Mouse (Mus musculus): Measurements from ENCODE around the gene Zbed3. TPM values are rescaled to one million over a fixed set of nuclear protein-coding genes. Genes with fewer than 3 reads are reported as not detected.

Zbed3 gene
- total and polyA plus RNA-seq, 3 experiments = 14.6 to 21.0 (median 15.4) TPM

GRCm38 (mm10) chr13:95326611-95327344 is 3.4 kb downstream of the Zbed3 start:
- H3K4me3 ChIP-seq = peak overlapping the region; percentile 89
- no peaks in the 10 kb centered on the region for H3K27me3 ChIP-seq (ENCODE audit: control insufficient read depth, insufficient read depth, low read length)
- peak overlapping the region; percentile 45 for H3K9ac ChIP-seq (ENCODE audit: low read depth, low read length)
- TF ChIP-seq EP300 (IDR thresholded peaks at IDR 0.05; ENCODE audit: insufficient read depth, low read depth, low read length) = no peak
- TF ChIP-seq POLR2A (IDR thresholded peaks at IDR 0.05; ENCODE audit: insufficient read depth, low read depth, low read length) = no peak
- no peak for TF ChIP-seq CTCF (IDR thresholded peaks at IDR 0.05)
- H3K27ac ChIP-seq = no peak overlapping the region; the same call in 1 of the 2 replicates
- intact Hi-C loops (cut with DNase I) = no loop called here
- no peaks in the 10 kb centered on the region for H3K36me3 ChIP-seq (ENCODE audit: control insufficient read depth, insufficient read depth, low read length)
- WGBS = 29% methylated on average over 21 of the region's 21 CpGs
- H3K79me2 ChIP-seq (replicated peaks; ENCODE audit: control insufficient read depth, insufficient read depth, low read length) = peaks cover 3% of the 10 kb centered on the region
- H3K4me1 ChIP-seq (ENCODE audit: control insufficient read depth, insufficient read depth, low read length) = peaks cover 4% of the 10 kb centered on the region
- DNase-seq = no peak

GRCm38 (mm10) chr13:95327345-95327741 is 3.9 kb downstream of the Zbed3 start:
- intact Hi-C loops (cut with DNase I) = no loop called here
- H3K27ac ChIP-seq = no peak overlapping the region; the same call in 1 of the 2 replicates
- no peaks in the 10 kb centered on the region for H3K27me3 ChIP-seq (ENCODE audit: control insufficient read depth, insufficient read depth, low read length)
- H3K36me3 ChIP-seq (ENCODE audit: control insufficient read depth, insufficient read depth, low read length) = no peaks in the 10 kb centered on the region
- no peak for DNase-seq
- 0 out of 2 replicates have a peak overlapping the region, but pooled peaks have one; percentile 10 for H3K4me3 ChIP-seq
- TF ChIP-seq EP300 (IDR thresholded peaks at IDR 0.05; ENCODE audit: insufficient read depth, low read depth, low read length) = no peak
- no peak for TF ChIP-seq CTCF (IDR thresholded peaks at IDR 0.05)
- no peak for TF ChIP-seq POLR2A (IDR thresholded peaks at IDR 0.05; ENCODE audit: insufficient read depth, low read depth, low read length)
- 20% methylated on average over 5 of the region's 5 CpGs for WGBS
- H3K9ac ChIP-seq (ENCODE audit: low read depth, low read length) = peak overlapping the region; percentile 1
- peaks cover 8% of the 10 kb centered on the region for H3K79me2 ChIP-seq (replicated peaks; ENCODE audit: control insufficient read depth, insufficient read depth, low read length)
- H3K4me1 ChIP-seq (ENCODE audit: control insufficient read depth, insufficient read depth, low read length) = peaks cover 5% of the 10 kb centered on the region

GRCm38 (mm10) chr13:95328767-95329166 is 5.4 kb downstream of the Zbed3 start:
- DNase-seq = no peak
- H3K4me3 ChIP-seq = no peak overlapping the region
- WGBS = 78% methylated on average over 11 of the region's 11 CpGs
- TF ChIP-seq EP300 (IDR thresholded peaks at IDR 0.05; ENCODE audit: insufficient read depth, low read depth, low read length) (no peak), CTCF (IDR thresholded peaks at IDR 0.05) (no peak), POLR2A (IDR thresholded peaks at IDR 0.05; ENCODE audit: insufficient read depth, low read depth, low read length) (no peak)
- H3K79me2 ChIP-seq (replicated peaks; ENCODE audit: control insufficient read depth, insufficient read depth, low read length) = peaks cover 8% of the 10 kb centered on the region
- H3K9ac ChIP-seq (ENCODE audit: low read depth, low read length) = no peak overlapping the region
- no peaks in the 10 kb centered on the region for H3K27me3 ChIP-seq (ENCODE audit: control insufficient read depth, insufficient read depth, low read length)
- no peak overlapping the region for H3K27ac ChIP-seq
- H3K36me3 ChIP-seq (ENCODE audit: control insufficient read depth, insufficient read depth, low read length) = no peaks in the 10 kb centered on the region
- H3K4me1 ChIP-seq (ENCODE audit: control insufficient read depth, insufficient read depth, low read length) = peaks cover 5% of the 10 kb centered on the region
- intact Hi-C loops (cut with DNase I) = no loop called here

GRCm38 (mm10) chr13:95330507-95330906 is 7.1 kb downstream of the Zbed3 start:
- H3K27ac ChIP-seq = no peak overlapping the region
- H3K27me3 ChIP-seq (ENCODE audit: control insufficient read depth, insufficient read depth, low read length) = no peaks in the 10 kb centered on the region
- intact Hi-C loops (cut with DNase I) = no loop called here
- WGBS = 66% methylated on average over 11 of the region's 11 CpGs
- no peak overlapping the region for H3K4me3 ChIP-seq
- H3K4me1 ChIP-seq (ENCODE audit: control insufficient read depth, insufficient read depth, low read length) = peaks cover 5% of the 10 kb centered on the region
- H3K79me2 ChIP-seq (replicated peaks; ENCODE audit: control insufficient read depth, insufficient read depth, low read length) = peaks cover 6% of the 10 kb centered on the region; the same call in 1 of the 2 replicates
- no peaks in the 10 kb centered on the region for H3K36me3 ChIP-seq (ENCODE audit: control insufficient read depth, insufficient read depth, low read length)
- TF ChIP-seq CTCF (IDR thresholded peaks at IDR 0.05) = no peak
- no peak for TF ChIP-seq POLR2A (IDR thresholded peaks at IDR 0.05; ENCODE audit: insufficient read depth, low read depth, low read length)
- no peak for TF ChIP-seq EP300 (IDR thresholded peaks at IDR 0.05; ENCODE audit: insufficient read depth, low read depth, low read length)
- no peak overlapping the region for H3K9ac ChIP-seq (ENCODE audit: low read depth, low read length)
- no peak for DNase-seq

- no peak for DNase-seq
- TF ChIP-seq EP300 (IDR thresholded peaks at IDR 0.05; ENCODE audit: insufficient read depth, low read depth, low read length) (no peak), POLR2A (IDR thresholded peaks at IDR 0.05; ENCODE audit: insufficient read depth, low read depth, low read length) (no peak), CTCF (IDR thresholded peaks at IDR 0.05) (no peak)
- Histone ChIP-seq H3K4me1 (ENCODE audit: control insufficient read depth, insufficient read depth, low read length) (peaks cover 2% of the 10 kb centered on the region), H3K36me3 (ENCODE audit: control insufficient read depth, insufficient read depth, low read length) (no peaks in the 10 kb centered on the region), H3K27me3 (ENCODE audit: control insufficient read depth, insufficient read depth, low read length) (no peaks in the 10 kb centered on the region), H3K79me2 (replicated peaks; ENCODE audit: control insufficient read depth, insufficient read depth, low read length) (peaks cover 9% of the 10 kb centered on the region), H3K27ac (no peak overlapping the region), H3K4me3 (no peak overlapping the region), H3K9ac (ENCODE audit: low read depth, low read length) (no peak overlapping the region)
- intact Hi-C loops (cut with DNase I) = no loop called here
- 74% methylated on average over 11 of the region's 11 CpGs for WGBS
These were observed 8.9 kb downstream of the Zbed3 start for GRCm38 (mm10) chr13:95332086-95332899.

All from heart, adult 2 months (tissue).